Mouse (Mus musculus): Measurements from ENCODE around the gene Dpysl4.

DNA sequence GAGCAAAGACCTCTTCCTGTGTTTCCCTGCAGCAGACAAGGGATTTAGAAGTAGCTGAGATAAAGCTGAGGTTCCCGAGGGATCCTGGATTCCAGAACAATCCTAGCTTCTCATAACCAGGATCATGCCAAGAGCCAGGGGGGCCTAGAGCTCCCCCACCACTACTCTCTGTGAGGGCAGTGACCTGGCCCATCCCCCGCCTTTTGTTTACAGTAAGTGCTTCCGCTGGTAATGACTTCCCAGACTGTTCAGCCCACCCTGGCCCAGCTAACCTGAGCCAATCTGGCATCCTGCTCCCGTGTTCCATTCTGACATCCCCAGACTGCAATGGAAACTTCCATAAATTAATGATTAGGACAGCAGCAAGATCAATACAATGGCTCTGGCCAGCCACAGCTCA lies 61.6 kb downstream of the Dpysl4 start:
- TF ChIP-seq CTCF (IDR thresholded peaks at IDR 0.05; ENCODE audit: borderline replicate concordance, extremely low read depth, insufficient read depth, insufficient read length), result no peak
- TF ChIP-seq POLR2A (IDR thresholded peaks at IDR 0.05; ENCODE audit: borderline replicate concordance, extremely low read depth, insufficient read depth, insufficient read length, poor library complexity, severe bottlenecking), result no peak

Data from brain, embryonic 14.5 days (tissue).